Comparison of ENCODE assay signal across 8 mouse cellular contexts in the genomic region with DNA sequence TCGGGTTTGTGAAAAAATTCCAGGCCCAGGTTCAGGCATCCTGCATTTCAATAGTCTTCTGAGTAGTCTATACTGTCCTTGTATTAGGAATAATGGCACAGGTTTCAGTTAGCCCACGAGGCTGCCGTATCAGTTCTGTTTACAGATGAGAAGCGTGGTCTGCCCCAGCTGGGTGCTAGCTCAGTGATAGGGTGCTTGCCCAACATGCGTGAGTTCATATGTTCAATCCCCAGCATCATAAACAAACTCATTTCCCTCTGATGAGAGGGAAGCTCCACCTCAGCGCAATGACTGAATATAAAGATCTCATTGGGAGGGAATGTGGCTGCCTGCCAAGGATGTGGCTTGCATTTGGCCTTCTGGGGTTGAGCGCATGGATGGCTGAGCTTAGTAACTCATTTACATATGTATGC. TPM values are rescaled to one million over a fixed set of nuclear protein-coding genes. Genes with fewer than 3 reads are reported as not detected.
DNase-seq lines count a peak whose midpoint lies in the region; ATAC-seq lines count a peak whose summit lies in the region.

No protein-coding gene starts in this region.

- H3K9me3 ChIP-seq in forebrain, embryonic 14.5 days (replicated peaks; ENCODE audit: control insufficient read depth, low read length) = no peaks in the 10 kb centered on the region

- WGBS in forebrain, embryonic 14.5 days = 25% methylated on average over 7 of the region's 7 CpGs

- ATAC-seq in forebrain, embryonic 14.5 days = peak; percentile 64

- peak; percentile 74 for DNase-seq in left cerebral cortex, postnatal 4 days
- DNase-seq in left cerebral cortex, adult 8-10 months (ENCODE audit: low spot score in 2 of 2) = no peak
- DNase-seq in NIH3T3 (ENCODE audit: low read depth) = peak; percentile 77
- peak; percentile 81 for DNase-seq in forebrain, embryonic 14.5 days (ENCODE audit: low spot score)
- peak; percentile 13 for DNase-seq in lung, postnatal 14 days
- DNase-seq in thymus, adult 18-20 months = no peak
- no peak for DNase-seq in urinary bladder, postnatal 36 days (ENCODE audit: low spot score in 2 of 2)
- DNase-seq in embryo, embryonic 9.5 days (ENCODE audit: extremely low spot score) = no peak

- no peaks in the 10 kb centered on the region for H3K36me3 ChIP-seq in forebrain, embryonic 14.5 days (ENCODE audit: control insufficient read depth, insufficient read depth, low read length)

- no peak overlapping the region for H3K9ac ChIP-seq in forebrain, embryonic 14.5 days (ENCODE audit: low read length)

- H3K27me3 ChIP-seq in forebrain, embryonic 14.5 days (replicated peaks; ENCODE audit: control insufficient read depth, insufficient read depth, low read length) = no peaks in the 10 kb centered on the region

- peaks cover 14% of the 10 kb centered on the region for H3K4me1 ChIP-seq in forebrain, embryonic 14.5 days (ENCODE audit: control insufficient read depth, insufficient read depth, low read length)

- H3K4me2 ChIP-seq in forebrain, embryonic 14.5 days (ENCODE audit: low read length) = no peak overlapping the region

- intact Hi-C loops in left cerebral cortex, postnatal 4 days (cut with DNase I) = no loop called here

- no peak overlapping the region for H3K4me3 ChIP-seq in forebrain, embryonic 14.5 days (ENCODE audit: low read depth, low read length)

- peak overlapping the region; percentile 10; the same call in 1 of the 2 replicates for H3K27ac ChIP-seq in forebrain, embryonic 14.5 days (ENCODE audit: low read depth, low read length)

RNA-seq across cellular contexts. Expression of a gene that starts 47.4 kb away (rescaled TPM):
- total RNA-seq in left cerebral cortex, postnatal 4 days (2021) = 10 to 100 TPM; 46.2 to 46.6 TPM
- 10 to 100 TPM; 25.0 to 29.6 (median 27.8) TPM for total RNA-seq in left cerebral cortex, adult 8-10 months (2022)
- 3.8 and 7.7 TPM in 2 replicates for polyA plus RNA-seq in forebrain, embryonic 14.5 days (2014; fragmentation: Nextera tagmentation; extraction: Ambion mirVana)

RNA-seq across cellular contexts. Expression of a gene that starts 56.5 kb away (rescaled TPM):
- not detected for total RNA-seq in left cerebral cortex, postnatal 4 days (2021)
- under 1 TPM; 0.48 to 0.78 (median 0.53) TPM for total RNA-seq in left cerebral cortex, adult 8-10 months (2022)
- polyA plus RNA-seq in forebrain, embryonic 14.5 days (2014; fragmentation: Nextera tagmentation; extraction: Ambion mirVana) = not detected in 2 replicates

Comparison
In these comparisons a context has a peak if more than half of its experiments do, and no peak if none do; other contexts are left out.
1. DNase-seq: peak in left cerebral cortex, postnatal 4 days (single experiment), NIH3T3 (single experiment), forebrain, embryonic 14.5 days (single experiment) and lung, postnatal 14 days (single experiment); none in left cerebral cortex, adult 8-10 months (0 of 2), thymus, adult 18-20 months (0 of 2), urinary bladder, postnatal 36 days (0 of 2) and embryo, embryonic 9.5 days (single experiment).